Mouse (Mus musculus) limb, embryonic 13.5 days (tissue): ENCODE data around the gene Fshb. TPM values are rescaled to one million over a fixed set of nuclear protein-coding genes. Genes with fewer than 3 reads are reported as not detected.

Source experiments
- ATAC-seq: fragments of 200-750 bp; cut with Nextera tagmentation; 2 replicates; pipeline ENCODE4 v1.8.0; 2017; ENCODE audit warnings: low read depth, moderate number of reproducible peaks, moderate TSS enrichment; ENCODE audit not compliant: low FRiP score
- H3K27ac ChIP-seq: fragments of 300-500 bp; sonication (generic); 2 replicates; pipeline ENCODE4 v1.5.1; 2015; ENCODE audit warnings: inconsistent platforms, mild to moderate bottlenecking, moderate library complexity
- H3K27me3 ChIP-seq: fragments of 300-500 bp; sonication (generic); 2 replicates; pipeline ENCODE4 v1.6.1; 2015; ENCODE audit warnings: mild to moderate bottlenecking, inconsistent platforms
- H3K36me3 ChIP-seq: fragments of 300-500 bp; sonication (generic); 2 replicates; pipeline ENCODE4 v1.6.1; 2015; ENCODE audit warnings: inconsistent platforms, mild to moderate bottlenecking, moderate library complexity
- H3K4me1 ChIP-seq: fragments of 300-500 bp; sonication (generic); 2 replicates; pipeline ENCODE4 v1.6.1; 2015; ENCODE audit warnings: inconsistent platforms
- H3K4me2 ChIP-seq: fragments of 300-500 bp; sonication (generic); replicated peaks from 2 replicates; pipeline ENCODE4 v1.6.1; 2015; ENCODE audit warnings: inconsistent platforms, mild to moderate bottlenecking, moderate library complexity
- H3K4me3 ChIP-seq: fragments of 300-500 bp; sonication (generic); 2 replicates; pipeline ENCODE4 v1.5.1; 2015; ENCODE audit warnings: moderate library complexity, mild to moderate bottlenecking, inconsistent platforms
- H3K9ac ChIP-seq: fragments of 300-500 bp; sonication (generic); 2 replicates; pipeline ENCODE4 v1.6.1; 2015; ENCODE audit warnings: mild to moderate bottlenecking, inconsistent platforms
- H3K9me3 ChIP-seq: fragments of 300-500 bp; sonication (generic); 2 replicates; pipeline ENCODE4 v1.6.1; 2016; ENCODE audit warnings: inconsistent platforms
- WGBS: fragments of 180-500 bp; shearing (Covaris S2); methylation state at CpG from one replicate; pipeline ENCODE4 v1.1.7; 2015; 5-methylcytosine and 5-hydroxymethylcytosine counted together
- polyA plus RNA-seq: library from polyadenylated mRNA; unstranded; fragments of >200 nt; fragmentation: Nextera tagmentation; extraction: Ambion mirVana; gene quantifications from 2 replicates; pipeline ENCODE4 v1.2.1, GENCODE M21; 2015

Gene Fshb
- polyA plus RNA-seq, 1 experiment from 2014 or later = not detected

DNA sequence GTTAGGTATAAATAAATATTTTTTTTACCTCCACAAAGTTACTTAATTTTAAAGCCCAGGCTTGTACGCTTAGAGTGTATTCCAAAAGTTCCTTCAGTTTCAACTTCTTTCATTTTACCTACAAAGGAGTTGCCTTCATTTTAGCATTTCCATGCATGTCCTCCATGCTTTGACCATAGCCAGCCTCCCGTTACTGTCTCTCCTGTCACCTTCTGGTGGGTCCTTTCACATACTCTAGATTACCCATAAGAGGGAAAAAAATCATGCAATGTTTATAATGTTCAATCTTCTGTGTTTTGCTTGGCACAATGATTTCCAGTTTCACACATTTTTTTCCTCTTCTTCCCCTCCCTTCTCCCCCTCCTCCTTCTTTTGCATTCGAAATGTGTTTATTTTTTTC, 53.1 kb downstream of the Fshb start:
- no peaks in the 10 kb centered on the region for H3K36me3 ChIP-seq
- H3K4me1 ChIP-seq = no peaks in the 10 kb centered on the region
- H3K4me3 ChIP-seq = no peak overlapping the region
- H3K9ac ChIP-seq = no peak overlapping the region
- H3K9me3 ChIP-seq = 0 out of 2 replicates have a peak, but pooled peaks cover 4% of the 10 kb centered on the region
- H3K27ac ChIP-seq = no peak overlapping the region
- H3K27me3 ChIP-seq = no peaks in the 10 kb centered on the region
- WGBS = 79% methylated on average over 3 of the region's 3 CpGs
- no peak for ATAC-seq
- H3K4me2 ChIP-seq = no peak overlapping the region

Other genes starting within 250 kb of the Fshb start
- gene Arl14ep, start 85.2 kb downstream of the Fshb start, polyA plus RNA-seq = 63.6 and 63.9 TPM in 2 replicates
- 1.1 and 1.2 TPM in 2 replicates for gene Kcna4, start 231.0 kb upstream of the Fshb start, polyA plus RNA-seq